Mouse (Mus musculus) spleen, embryonic (tissue): Measurements from ENCODE around the gene Golga4.

Source experiments
- CTCF ChIA-PET: fragments of 350-600 bp; sonication (Branson Sonifier 250); formaldehyde crosslinking; loops from one replicate; lab custom pipeline; 2022; lab: Charles Lee

Gene Golga4

GRCm38 (mm10) chr9:118488896-118489578 lies 17.0 kb upstream of the Golga4 start:
- CTCF ChIA-PET = interaction anchor here (0.7 to 1.2 kb wide), 2 partner anchors 12 to 16 kb away, joined by 3 to 4 read pairs; no protein-coding TSS in a partner anchor

- CTCF ChIA-PET = interaction anchor here (0.7 to 1.2 kb wide), 2 partner anchors 16 to 594 kb away, joined by 3 read pairs; no protein-coding TSS in a partner anchor
These were observed 16.5 kb upstream of the Golga4 start for GRCm38 (mm10) chr9:118489579-118490019.

GRCm38 (mm10) chr9:118491195-118491594 lies 14.9 kb upstream of the Golga4 start:
- CTCF ChIA-PET = no interaction called here

- CTCF ChIA-PET = no interaction called here
These were observed 13.0 kb upstream of the Golga4 start for GRCm38 (mm10) chr9:118492932-118493698.

- CTCF ChIA-PET = no interaction called here
These were observed 12.0 kb upstream of the Golga4 start for GRCm38 (mm10) chr9:118494106-118494505.

GRCm38 (mm10) chr9:118495933-118496332 lies 10.1 kb upstream of the Golga4 start:
- CTCF ChIA-PET = no interaction called here

GRCm38 (mm10) chr9:118496952-118497351 lies 9.1 kb upstream of the Golga4 start:
- CTCF ChIA-PET = no interaction called here

- CTCF ChIA-PET = no interaction called here
These were observed 8.0 kb upstream of the Golga4 start for GRCm38 (mm10) chr9:118498061-118498460.

- CTCF ChIA-PET = no interaction called here
These were observed 5.1 kb upstream of the Golga4 start for GRCm38 (mm10) chr9:118500963-118501362.

GRCm38 (mm10) chr9:118504656-118505055 lies 1.4 kb upstream of the Golga4 start:
- CTCF ChIA-PET = interaction anchor here (0.9 kb wide), 1 partner anchor 15 kb away, joined by 3 read pairs; no protein-coding TSS in a partner anchor

- CTCF ChIA-PET = interaction anchor here (0.9 kb wide), 1 partner anchor 482 kb away, joined by 3 read pairs; no protein-coding TSS in a partner anchor
These were observed 551 bp downstream of the Golga4 start for GRCm38 (mm10) chr9:118506404-118507231.

GRCm38 (mm10) chr9:118507552-118507951 lies 1.5 kb downstream of the Golga4 start:
- CTCF ChIA-PET = no interaction called here

GRCm38 (mm10) chr9:118508601-118509000 lies 2.5 kb downstream of the Golga4 start:
- CTCF ChIA-PET = no interaction called here

GRCm38 (mm10) chr9:118510941-118511690 lies 5.0 kb downstream of the Golga4 start:
- CTCF ChIA-PET = no interaction called here

- CTCF ChIA-PET = no interaction called here
These were observed 6.7 kb downstream of the Golga4 start for GRCm38 (mm10) chr9:118512681-118513233.

- CTCF ChIA-PET = no interaction called here
These were observed 9.4 kb downstream of the Golga4 start for GRCm38 (mm10) chr9:118515476-118515875.

GRCm38 (mm10) chr9:118516162-118516561 lies 10.1 kb downstream of the Golga4 start:
- CTCF ChIA-PET = no interaction called here

- CTCF ChIA-PET = no interaction called here
These were observed 11.6 kb downstream of the Golga4 start for GRCm38 (mm10) chr9:118517619-118518018.

- CTCF ChIA-PET = no interaction called here
These were observed 13.0 kb downstream of the Golga4 start for GRCm38 (mm10) chr9:118519101-118519500.

- CTCF ChIA-PET = no interaction called here
These were observed 13.9 kb downstream of the Golga4 start for GRCm38 (mm10) chr9:118520011-118520410.

- CTCF ChIA-PET = no interaction called here
These were observed 14.8 kb downstream of the Golga4 start for GRCm38 (mm10) chr9:118520858-118521257.
